In the genomic region with DNA sequence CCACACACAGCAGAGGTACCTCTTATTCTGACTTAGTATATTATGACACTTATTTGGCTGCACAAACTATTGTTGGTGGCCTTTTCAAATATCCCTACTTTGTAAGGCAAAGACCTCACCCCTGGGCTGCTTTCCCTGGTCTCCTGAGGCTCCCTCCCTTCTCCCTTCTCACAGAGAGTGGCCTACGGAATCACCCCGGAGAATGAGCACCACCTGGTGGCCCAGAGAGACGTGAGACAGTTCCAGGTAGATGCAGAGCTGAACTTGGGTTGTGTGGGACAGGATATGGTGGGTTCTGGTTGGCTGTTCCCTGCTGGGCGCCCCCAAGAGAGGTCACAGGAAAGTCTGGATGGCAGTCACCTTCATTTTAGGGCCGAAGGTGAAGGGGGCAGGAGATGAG, we compare ENCODE assay signal across 8 mouse cellular contexts. TPM values are rescaled to one million over a fixed set of nuclear protein-coding genes. Genes with fewer than 3 reads are reported as not detected.
DNase-seq lines count a peak whose midpoint lies in the region; ATAC-seq and TF ChIP-seq lines count a peak whose summit lies in the region.
"Had no signal": no experiment of that assay in that cellular context is flagged by ENCODE, and none has a peak within 500 bp of the region (broad histone marks: within the 10 kb centered on the region; RNA-seq: fewer than 3 reads in every experiment).

No protein-coding gene starts in this region.

- no peak overlapping the region for H3K4me3 ChIP-seq in kidney, adult 2 months (ENCODE audit: insufficient read depth, low read depth, low read length)
- H3K4me3 ChIP-seq in kidney, embryonic 14.5 days (ENCODE audit: low read length), result no peak overlapping the region
- H3K4me3 ChIP-seq in cortical plate, adult 2 months (ENCODE audit: insufficient read depth, low read length), result no peak overlapping the region
- H3K4me3 ChIP-seq: limb, embryonic 12.5 days had no signal

- no peaks in the 10 kb centered on the region for H3K9me3 ChIP-seq in kidney, embryonic 14.5 days (ENCODE audit: control insufficient read depth, low read length)
- H3K9me3 ChIP-seq: limb, embryonic 12.5 days had no signal

- no peak for ATAC-seq in kidney, embryonic 14.5 days (ENCODE audit: low FRiP score, low TSS enrichment)

- no peaks in the 10 kb centered on the region for H3K36me3 ChIP-seq in kidney, adult 2 months (ENCODE audit: control insufficient read depth, insufficient read depth, low read length)
- H3K36me3 ChIP-seq in kidney, embryonic 14.5 days (ENCODE audit: control insufficient read depth, insufficient read depth, low read length), result no peaks in the 10 kb centered on the region
- H3K36me3 ChIP-seq: limb, embryonic 12.5 days had no signal

- WGBS in kidney, adult 2 months, result 31% methylated on average over 5 of the region's 5 CpGs
- WGBS in kidney, embryonic 14.5 days, result 27% methylated on average over 5 of the region's 5 CpGs

- H3K27ac ChIP-seq in kidney, adult 2 months (ENCODE audit: insufficient read depth, low read depth, low read length), result no peak overlapping the region
- H3K27ac ChIP-seq in kidney, embryonic 14.5 days (ENCODE audit: low read depth, low read length), result no peak overlapping the region
- no peak overlapping the region for H3K27ac ChIP-seq in cortical plate, adult 2 months (ENCODE audit: insufficient read depth, low read length)
- H3K27ac ChIP-seq: limb, embryonic 12.5 days had no signal

- H3K4me2 ChIP-seq in kidney, embryonic 14.5 days (replicated peaks; ENCODE audit: low read depth, low read length), result no peak overlapping the region
- H3K4me2 ChIP-seq: limb, embryonic 12.5 days had no signal

- TF ChIP-seq POLR2A in kidney, adult 2 months (IDR thresholded peaks at IDR 0.05; ENCODE audit: low read depth, low read length), result no peak
- no peak for TF ChIP-seq POLR2A in cortical plate, adult 2 months (IDR thresholded peaks at IDR 0.05; ENCODE audit: extremely low read depth, insufficient read depth, low read length)

- H3K27me3 ChIP-seq in kidney, adult 2 months (replicated peaks; ENCODE audit: control insufficient read depth, insufficient read depth, low read length), result no peaks in the 10 kb centered on the region
- H3K27me3 ChIP-seq in kidney, embryonic 14.5 days (ENCODE audit: control insufficient read depth, insufficient read depth, low read length), result no peaks in the 10 kb centered on the region
- H3K27me3 ChIP-seq: limb, embryonic 12.5 days had no signal

- no peak overlapping the region for H3K9ac ChIP-seq in kidney, embryonic 14.5 days (ENCODE audit: low read depth, low read length)
- H3K9ac ChIP-seq: limb, embryonic 12.5 days had no signal

- peak; percentile 48 for DNase-seq in kidney, adult 2 months
- DNase-seq in NIH3T3 (ENCODE audit: low read depth), result peak; percentile 81
- peak; percentile 45 for DNase-seq in kidney, postnatal 14 days
- DNase-seq in lung, postnatal 10 days, result peak; percentile 64
- DNase-seq in urinary bladder, postnatal 25 days (ENCODE audit: low spot score), result peak; percentile 65

- H3K4me1 ChIP-seq in kidney, adult 2 months (ENCODE audit: control insufficient read depth, insufficient read depth, low read length), result no peaks in the 10 kb centered on the region
- H3K4me1 ChIP-seq in kidney, embryonic 14.5 days (ENCODE audit: control insufficient read depth, insufficient read depth, low read length), result no peaks in the 10 kb centered on the region
- no peaks in the 10 kb centered on the region for H3K4me1 ChIP-seq in cortical plate, adult 2 months (ENCODE audit: control insufficient read depth, insufficient read depth, low read length)
- H3K4me1 ChIP-seq: limb, embryonic 12.5 days had no signal

- TF ChIP-seq CTCF in kidney, adult 2 months (conservative IDR thresholded peaks at IDR 0.05; ENCODE audit: insufficient read depth, insufficient read length, low read depth, low read length), result peak; percentile 69
- TF ChIP-seq CTCF in cortical plate, adult 2 months (IDR thresholded peaks at IDR 0.05; ENCODE audit: extremely low read depth, insufficient read depth, low read length), result peak; percentile 82

RNA-seq across cellular contexts. Expression of a gene that starts 37.0 kb away (rescaled TPM):
- 0.99 and 3.4 TPM in 2 replicates for polyA plus RNA-seq in kidney, adult 2 months (2012; rRNA removed)
- polyA plus RNA-seq in kidney, embryonic 14.5 days (2014; fragmentation: Nextera tagmentation; extraction: Ambion mirVana), result 0.03 TPM in 1 of 2 replicates, not detected in the other
- polyA plus RNA-seq in cortical plate, adult 2 months (2012; rRNA removed), result 0.02 TPM in 2 replicates

RNA-seq across cellular contexts. Expression of a gene that starts 51.2 kb away (rescaled TPM):
- polyA plus RNA-seq in kidney, adult 2 months (2012; rRNA removed), result not detected in 2 replicates
- polyA plus RNA-seq in kidney, embryonic 14.5 days (2014; fragmentation: Nextera tagmentation; extraction: Ambion mirVana), result not detected in 2 replicates
- 0.08 and 0.09 TPM in 2 replicates for polyA plus RNA-seq in cortical plate, adult 2 months (2012; rRNA removed)
- polyA plus RNA-seq: limb, embryonic 12.5 days had no signal
